Mouse (Mus musculus): ENCODE measurements around the gene Higd1b. TPM values are rescaled to one million over a fixed set of nuclear protein-coding genes. Genes with fewer than 3 reads are reported as not detected.
A peak's percentile ranks its signal among the peaks of the same experiment; 100 is the strongest.

The Higd1b gene
- total RNA-seq, 2 experiments from 2014 or later, result 5.6 to 7.5 TPM

DNA sequence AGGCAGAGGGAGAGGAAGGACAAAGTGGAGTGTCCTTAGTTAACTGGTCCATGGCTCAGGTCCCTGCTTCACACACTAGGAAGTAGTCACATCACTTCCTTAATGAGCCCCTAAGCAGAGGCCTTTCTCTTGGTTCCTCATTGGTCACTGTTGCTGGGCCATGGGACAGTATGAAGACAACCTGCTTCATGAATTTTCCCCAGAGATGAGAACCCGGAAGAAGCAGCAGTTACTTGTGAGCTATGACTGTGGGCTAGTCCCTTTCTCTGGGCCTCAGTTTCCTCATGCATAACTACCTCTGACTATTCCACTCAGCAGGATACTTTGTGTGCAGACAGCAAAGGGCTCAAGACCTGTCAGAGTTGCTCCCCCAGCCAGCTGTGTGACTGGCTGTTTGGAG lies 1.7 kb downstream of the Higd1b start:
- no peak for DNase-seq (ENCODE audit: extremely low spot score in 1 of 2, low spot score in 1 of 2)

GRCm38 (mm10) chr11:102838126-102838525 lies 2.5 kb downstream of the Higd1b start:
- no peak for DNase-seq (ENCODE audit: extremely low spot score in 1 of 2, low spot score in 1 of 2)

GRCm38 (mm10) chr11:102838616-102839150 lies 3.0 kb downstream of the Higd1b start:
- no peak for DNase-seq (ENCODE audit: extremely low spot score in 1 of 2, low spot score in 1 of 2)

GRCm38 (mm10) chr11:102845926-102846325 lies 10.3 kb downstream of the Higd1b start:
- no peak for DNase-seq (ENCODE audit: extremely low spot score in 1 of 2, low spot score in 1 of 2)

DNA sequence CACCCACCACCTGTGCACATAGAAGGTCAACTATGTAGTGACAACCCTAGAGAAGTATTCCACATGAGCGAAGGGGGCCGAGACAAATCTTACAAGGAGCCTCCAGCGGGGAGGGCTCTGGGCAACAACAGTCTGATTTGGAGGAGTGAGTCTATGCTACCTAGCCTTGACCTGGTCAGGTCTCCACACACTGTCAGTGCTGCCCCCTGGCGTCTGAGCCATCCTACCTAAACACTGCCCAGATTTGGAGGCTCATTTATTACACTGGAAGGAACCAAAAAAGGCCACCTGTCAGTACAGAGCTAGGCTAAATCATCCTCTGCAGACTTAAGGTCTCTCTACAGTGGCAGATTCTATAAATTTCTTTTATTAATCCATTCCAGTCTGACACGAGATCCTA lies 16.2 kb downstream of the Higd1b start:
- DNase-seq (ENCODE audit: extremely low spot score in 1 of 2, low spot score in 1 of 2), result peak in 1 of 2 experiments; percentile 61

DNA sequence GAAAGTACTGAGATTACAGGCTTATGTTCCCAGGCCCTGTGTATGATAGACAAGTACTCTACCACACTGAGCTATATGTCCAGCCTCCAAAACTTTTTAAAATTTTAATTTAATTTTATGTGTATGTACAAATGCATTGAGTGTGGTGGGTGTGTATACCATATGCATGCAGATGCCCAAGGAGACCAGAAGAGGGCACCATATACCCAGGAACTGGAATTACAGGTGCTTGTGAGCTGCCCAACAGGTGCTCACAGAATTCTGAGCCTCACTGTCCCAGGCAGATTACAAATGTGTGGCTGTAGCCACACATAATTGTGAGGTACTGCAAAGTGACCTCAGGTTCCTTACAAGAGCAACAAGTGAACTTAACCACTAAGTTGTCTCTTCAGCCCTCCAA lies 18.1 kb downstream of the Higd1b start:
- no peak for DNase-seq (ENCODE audit: extremely low spot score in 1 of 2, low spot score in 1 of 2)

- no peak for DNase-seq (ENCODE audit: extremely low spot score in 1 of 2, low spot score in 1 of 2)
Observed at GRCm38 (mm10) chr11:102855941-102856340, 20.3 kb downstream of the Higd1b start.

DNA sequence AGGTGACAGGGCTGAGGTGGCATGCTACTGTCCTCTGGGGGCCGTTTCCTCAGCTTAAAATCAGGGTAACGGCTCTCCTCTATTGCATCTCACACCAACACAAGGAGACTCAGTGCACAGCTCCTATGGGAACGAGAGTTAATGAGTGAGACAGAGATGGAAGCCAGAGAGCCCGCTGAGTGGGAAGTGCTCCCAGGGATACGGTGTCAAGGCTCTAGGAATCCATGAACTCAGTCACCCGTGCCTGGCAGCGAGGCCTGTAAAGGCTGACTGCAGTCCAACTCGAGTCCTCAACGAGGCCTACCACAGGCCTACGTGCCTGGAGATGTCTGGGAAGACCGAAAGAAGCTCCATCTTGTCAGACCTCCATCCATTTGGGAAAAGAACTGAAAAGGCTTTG lies 23.3 kb downstream of the Higd1b start:
- no peak for DNase-seq (ENCODE audit: extremely low spot score in 1 of 2, low spot score in 1 of 2)

- DNase-seq (ENCODE audit: extremely low spot score in 1 of 2, low spot score in 1 of 2), result no peak
Observed at GRCm38 (mm10) chr11:102859933-102860332, 24.3 kb downstream of the Higd1b start.

- peak in 1 of 2 experiments; percentile 78 for DNase-seq (ENCODE audit: extremely low spot score in 1 of 2, low spot score in 1 of 2)
Observed at GRCm38 (mm10) chr11:102864272-102864671, 28.6 kb downstream of the Higd1b start.

DNA sequence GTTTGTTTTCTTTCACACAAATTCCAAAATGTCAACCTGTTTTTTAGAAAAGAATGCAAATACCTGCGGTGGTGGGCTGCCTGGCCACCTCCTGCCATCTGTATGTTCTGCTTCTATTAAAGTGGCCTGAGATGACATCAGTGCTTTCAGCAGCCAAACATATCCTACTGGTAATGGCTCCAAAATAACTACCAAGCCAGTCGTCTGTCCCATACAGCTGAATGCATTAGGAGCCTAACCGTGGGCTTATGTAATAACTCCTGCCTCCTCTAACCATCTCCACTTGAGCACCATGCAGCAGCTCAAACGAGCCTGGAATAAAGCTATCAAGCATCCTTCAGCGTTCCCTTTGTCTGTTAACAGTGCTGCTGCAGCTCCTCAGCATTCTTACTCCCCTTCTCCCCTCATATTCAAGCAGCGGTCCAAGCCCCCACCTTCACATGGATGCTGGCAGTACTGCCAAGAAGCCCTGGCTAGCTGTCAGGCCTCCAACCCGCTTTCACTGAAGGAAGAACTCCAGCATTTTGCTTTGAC lies 39.2 kb downstream of the Higd1b start:
- DNase-seq (ENCODE audit: extremely low spot score in 1 of 2, low spot score in 1 of 2), result no peak

DNA sequence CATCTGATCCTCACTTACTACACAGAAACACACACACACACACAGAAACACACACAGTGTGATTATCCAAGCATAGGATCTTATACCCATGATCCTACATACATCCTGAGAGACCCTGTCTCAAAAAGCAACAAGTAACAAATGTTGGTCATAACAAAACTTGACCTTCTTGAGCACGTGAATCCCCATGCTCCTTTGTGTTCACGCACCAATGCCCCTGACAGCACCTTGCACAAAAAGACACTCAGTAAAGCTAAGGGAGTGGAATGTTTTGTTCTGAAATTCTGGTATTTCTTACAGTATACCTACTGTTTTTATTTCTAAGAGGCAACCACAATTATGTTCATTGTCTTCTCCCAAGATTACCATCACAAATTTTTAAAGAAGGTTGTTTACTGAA lies 43.9 kb downstream of the Higd1b start:
- no peak for DNase-seq (ENCODE audit: extremely low spot score in 1 of 2, low spot score in 1 of 2)

GRCm38 (mm10) chr11:102880585-102881313 lies 45.1 kb downstream of the Higd1b start, which contains the start of the genes Eftud2 and Ccdc103:
Gene Eftud2, minus strand, starts transcription at chr11:102880985.
Gene Ccdc103, plus strand, starts transcription at chr11:102881204.
- DNase-seq (ENCODE audit: extremely low spot score in 1 of 2, low spot score in 1 of 2), result peak; percentile 93 to 96

DNA sequence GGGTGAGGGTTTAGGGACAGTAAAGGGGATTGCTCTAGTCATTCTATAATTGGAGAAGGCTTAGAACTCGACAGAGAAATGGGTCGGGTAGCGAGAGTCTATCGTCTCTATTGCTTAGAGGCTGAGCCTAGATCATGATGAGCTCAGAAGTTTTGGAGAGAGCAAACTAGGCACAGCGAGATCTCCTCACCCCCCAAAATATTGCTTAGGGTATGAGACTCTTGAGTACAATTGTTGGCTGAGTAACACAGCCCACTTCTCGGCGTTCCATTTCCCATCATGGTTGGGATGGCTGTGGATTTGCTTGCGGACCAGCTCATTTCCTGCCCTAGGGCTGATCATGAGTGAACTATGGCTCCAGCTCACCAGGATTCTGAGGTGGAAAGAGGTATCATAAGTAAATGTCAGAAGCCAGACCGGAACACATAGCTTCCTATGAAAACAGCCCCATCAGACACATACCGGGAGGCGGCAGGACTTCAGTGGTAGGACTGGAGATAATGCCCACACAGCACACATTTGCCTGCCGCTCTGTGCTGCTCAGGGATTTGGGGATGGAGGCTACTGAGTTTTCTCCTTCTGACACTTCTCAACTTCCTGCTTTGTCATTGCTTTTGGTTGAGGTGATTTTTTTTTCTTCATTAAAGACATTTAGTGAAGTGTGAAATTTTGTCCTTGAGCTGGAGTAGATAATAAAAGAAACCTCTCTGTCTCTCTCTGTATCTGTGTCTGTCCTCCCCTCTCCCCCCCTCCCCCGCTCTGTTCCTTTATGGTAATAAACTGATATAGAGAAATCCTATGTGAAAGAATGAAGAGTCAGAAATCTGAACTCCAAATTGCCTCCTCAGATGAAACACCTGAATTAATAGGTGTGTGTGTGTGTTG lies 45.9 kb downstream of the Higd1b start:
- DNase-seq (ENCODE audit: extremely low spot score in 1 of 2, low spot score in 1 of 2), result no peak

DNA sequence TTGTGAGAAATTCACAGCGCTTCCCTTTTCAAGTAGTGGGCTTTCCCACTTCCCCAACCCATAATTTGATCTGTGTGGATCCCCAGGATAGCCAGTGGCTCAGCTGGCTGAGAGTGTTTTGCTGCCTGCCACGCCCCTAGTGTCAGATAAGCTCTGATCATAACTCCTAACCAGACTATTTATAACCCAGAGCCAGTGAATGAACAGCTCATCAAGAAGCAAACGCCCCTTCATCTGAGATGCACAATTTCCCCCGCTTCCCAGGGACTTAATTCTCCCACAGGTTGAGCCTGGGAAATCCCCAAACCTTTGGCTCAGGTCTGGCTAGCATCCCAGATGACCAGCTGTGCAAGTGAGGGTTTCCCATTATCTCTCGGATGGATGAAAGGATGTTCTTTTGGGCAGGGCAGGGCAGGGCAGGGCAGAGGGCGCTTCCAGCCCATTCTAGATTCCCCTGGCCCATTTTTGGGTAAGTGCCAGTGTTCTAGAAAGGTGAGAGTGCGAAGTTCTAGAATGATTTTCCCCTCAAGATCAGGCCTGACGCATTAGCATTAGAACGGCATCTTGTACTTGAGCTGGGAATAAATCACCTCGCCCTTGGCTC lies 49.1 kb downstream of the Higd1b start, which contains the start of gene Fam187a:
Gene Fam187a, plus strand, starts transcription at position 554 of the 604 bp plus-strand sequence.
- DNase-seq (ENCODE audit: extremely low spot score in 1 of 2, low spot score in 1 of 2), result no peak

- DNase-seq (ENCODE audit: extremely low spot score in 1 of 2, low spot score in 1 of 2), result no peak
Observed at GRCm38 (mm10) chr11:102887433-102887832, 51.8 kb downstream of the Higd1b start.

Data from layer of hippocampus, postnatal 25 days (tissue).